Mouse (Mus musculus) liver, adult 2 months (tissue): Measurements from ENCODE around the gene Gm20388. TPM values are rescaled to one million over a fixed set of nuclear protein-coding genes. Genes with fewer than 3 reads are reported as not detected.
"Not testable (repeated sequence)": the region's sequence is repeated elsewhere in the genome, so short reads cannot be mapped to it uniquely, and the experiment has no call there.

ENCODE experiments used
- DNase-seq: peaks from one replicate; pipeline ENCODE4 v3.0.0-alpha.2; 2011; ENCODE audit warnings: low read depth, low spot score; ENCODE audit errors: extremely low read depth
- H3K27ac ChIP-seq: fragments of 200-500 bp; replicated peaks from 2 replicates; pipeline ENCODE4 v1.5.1; 2012; ENCODE audit warnings: low read depth, mild to moderate bottlenecking, control low read depth, inconsistent platforms, low read length; ENCODE audit not compliant: insufficient read depth
- H3K27me3 ChIP-seq: fragments of 200-500 bp; 2 replicates; pipeline ENCODE4 v1.6.1; 2012; ENCODE audit warnings: mild to moderate bottlenecking, moderate library complexity, low read length, inconsistent platforms; ENCODE audit not compliant: control insufficient read depth, insufficient read depth
- H3K36me3 ChIP-seq: fragments of 200-500 bp; 2 replicates; pipeline ENCODE4 v1.6.1; 2012; ENCODE audit warnings: low read length, inconsistent platforms; ENCODE audit not compliant: control insufficient read depth, insufficient read depth
- H3K4me1 ChIP-seq: fragments of 200-500 bp; 2 replicates; pipeline ENCODE4 v1.6.1; 2011; ENCODE audit warnings: low read length; ENCODE audit not compliant: control insufficient read depth, insufficient read depth
- H3K4me3 ChIP-seq: fragments of 200-500 bp; 2 replicates; pipeline ENCODE4 v1.5.1; 2011; ENCODE audit warnings: low read depth, mild to moderate bottlenecking, control low read depth, low read length, moderate library complexity; ENCODE audit not compliant: insufficient read depth
- H3K79me2 ChIP-seq: fragments of 200-500 bp; 2 replicates; pipeline ENCODE4 v1.6.1; 2012; ENCODE audit warnings: inconsistent platforms, mild to moderate bottlenecking, low read length, moderate library complexity; ENCODE audit not compliant: control insufficient read depth, insufficient read depth
- H3K9ac ChIP-seq: fragments of 200-500 bp; 2 replicates; pipeline ENCODE4 v1.6.1; 2012; ENCODE audit warnings: low read depth, mild to moderate bottlenecking, control low read depth, inconsistent platforms, low read length
- CTCF ChIP-seq: fragments of 200-500 bp; IDR thresholded peaks from 2 replicates; pipeline ENCODE4 v1.5.1; 2011; ENCODE audit warnings: low read depth, low read length, control low read depth
- POLR2A ChIP-seq: fragments of 200-500 bp; IDR thresholded peaks from 2 replicates; pipeline ENCODE4 v1.6.1; 2011; ENCODE audit warnings: low read length, control low read depth; ENCODE audit not compliant: insufficient read depth; ENCODE audit errors: extremely low read depth
- WGBS: fragments of 180-500 bp; shearing (Covaris S2); methylation state at CpG from one replicate; pipeline ENCODE4 v1.1.7; 2018; 5-methylcytosine and 5-hydroxymethylcytosine counted together
- polyA plus RNA-seq: library from polyadenylated mRNA; depleted of rRNA; stranded (reverse); fragments of >200 nt; gene quantifications from 2 replicates; pipeline ENCODE4 v1.2.3, GENCODE M21; 2012
- total RNA-seq: library from RNA; depleted of rRNA; stranded (reverse); fragments of >200 nt; gene quantifications from 2 replicates; pipeline ENCODE4 v1.2.3, GENCODE M21; 2014

The Gm20388 gene
- total and polyA plus RNA-seq, 2 experiments = 6.4 to 19.9 TPM

DNA sequence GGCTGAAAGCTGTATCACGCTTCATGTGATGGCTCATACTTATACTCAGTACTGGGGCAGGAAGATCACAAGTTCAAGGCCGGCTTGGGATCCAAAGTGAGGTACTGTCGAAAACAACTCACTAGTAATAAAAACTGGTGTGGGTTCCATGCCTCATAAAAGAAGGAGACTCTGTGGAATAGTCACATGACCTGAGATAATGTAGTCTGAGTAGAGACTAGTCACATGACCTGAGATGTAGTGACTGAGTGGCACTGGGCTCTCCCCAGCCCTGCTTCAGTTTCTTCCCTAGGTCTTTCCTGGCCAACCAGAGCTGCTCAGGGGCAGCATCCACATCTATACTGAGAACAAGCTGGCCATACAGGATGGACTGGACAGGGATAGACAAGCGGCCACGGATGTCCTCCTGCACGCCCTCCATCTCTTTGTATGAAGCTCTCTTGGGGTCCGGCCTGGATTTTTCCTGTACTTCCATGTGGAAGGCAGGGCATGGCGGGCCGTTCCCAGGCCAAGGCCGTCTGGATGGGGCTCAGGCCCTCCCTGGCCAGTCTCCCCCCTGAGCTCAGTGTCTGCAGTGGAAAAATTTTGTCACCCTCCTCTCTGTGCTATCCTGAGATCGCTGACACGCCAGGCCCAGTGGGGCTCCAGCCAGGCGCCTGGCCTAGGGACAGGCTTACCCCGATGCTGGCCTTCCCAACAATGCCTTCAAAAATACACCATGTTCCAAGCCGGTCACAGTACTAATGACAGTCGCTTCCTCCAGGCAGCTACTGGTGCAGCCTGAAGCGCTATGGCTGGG lies 2713.4 kb downstream of the Gm20388 start:
- Histone ChIP-seq H3K36me3 (no peaks in the 10 kb centered on the region), H3K9ac (no peak overlapping the region), H3K4me1 (no peaks in the 10 kb centered on the region), H3K79me2 (no peaks in the 10 kb centered on the region), H3K4me3 (no peak overlapping the region), H3K27me3 (no peaks in the 10 kb centered on the region), H3K27ac (no peak overlapping the region)
- DNase-seq = no peak
- TF ChIP-seq CTCF (no peak), POLR2A (no peak)
- WGBS = 91% methylated on average over 17 of the region's 17 CpGs

DNA sequence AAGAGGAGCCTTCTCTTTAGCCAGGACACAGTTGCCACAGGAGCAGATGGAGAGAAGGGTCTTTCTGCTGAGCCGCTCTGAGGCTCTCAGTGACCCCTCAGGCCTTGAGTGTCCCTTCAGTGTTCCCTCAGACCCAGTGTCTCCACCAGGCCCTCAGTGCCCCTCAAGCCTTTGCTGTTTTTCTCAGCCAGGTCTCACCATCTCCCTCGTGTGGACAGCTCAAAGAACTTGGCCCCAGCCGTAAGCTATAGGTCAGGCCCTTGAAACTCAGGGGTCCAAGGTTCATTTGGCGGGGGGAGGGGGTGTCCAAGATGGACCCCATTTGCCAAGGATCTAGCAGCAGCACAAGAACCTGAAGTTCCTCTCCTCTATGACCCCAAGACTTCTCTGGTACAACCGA lies 2714.0 kb downstream of the Gm20388 start:
- 80% methylated on average over 5 of the region's 5 CpGs for WGBS
- no peak for DNase-seq

DNA sequence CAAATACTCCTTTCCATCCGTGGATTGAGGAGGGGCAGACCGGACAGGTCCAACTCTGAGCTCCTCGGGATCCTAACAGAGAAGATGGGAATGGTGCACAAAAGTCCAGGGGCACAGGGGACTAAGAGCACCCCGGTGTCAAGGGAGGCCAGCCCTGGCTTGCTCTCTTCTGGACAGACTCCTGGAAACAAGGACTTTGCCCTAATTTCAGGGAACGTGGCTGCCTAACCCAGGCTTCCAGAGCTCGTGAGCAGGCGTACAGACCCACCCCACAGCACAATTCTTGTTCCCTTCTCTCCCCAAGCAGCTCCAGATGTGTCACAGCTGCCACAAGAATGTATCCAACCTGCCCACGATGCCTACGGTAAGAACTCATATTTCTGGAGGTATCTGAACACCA lies 2715.2 kb downstream of the Gm20388 start:
- no peaks in the 10 kb centered on the region for H3K4me1 ChIP-seq
- WGBS = 54% methylated on average over 9 of the region's 9 CpGs
- H3K79me2 ChIP-seq = no peaks in the 10 kb centered on the region
- H3K27ac ChIP-seq = no peak overlapping the region
- TF ChIP-seq POLR2A (no peak), CTCF (no peak)
- no peaks in the 10 kb centered on the region for H3K27me3 ChIP-seq
- H3K9ac ChIP-seq = no peak overlapping the region
- no peak overlapping the region for H3K4me3 ChIP-seq
- no peaks in the 10 kb centered on the region for H3K36me3 ChIP-seq
- DNase-seq = peak; percentile 53

More for the DNA sequence above, 2714.0 kb downstream of the Gm20388 start:
- H3K4me3 ChIP-seq = no peak overlapping the region
- TF ChIP-seq CTCF (no peak), POLR2A (no peak)
- H3K36me3 ChIP-seq = no peaks in the 10 kb centered on the region
- no peak overlapping the region for H3K27ac ChIP-seq
- H3K27me3 ChIP-seq = no peaks in the 10 kb centered on the region
- H3K9ac ChIP-seq = no peak overlapping the region
- no peaks in the 10 kb centered on the region for H3K79me2 ChIP-seq
- no peaks in the 10 kb centered on the region for H3K4me1 ChIP-seq

DNA sequence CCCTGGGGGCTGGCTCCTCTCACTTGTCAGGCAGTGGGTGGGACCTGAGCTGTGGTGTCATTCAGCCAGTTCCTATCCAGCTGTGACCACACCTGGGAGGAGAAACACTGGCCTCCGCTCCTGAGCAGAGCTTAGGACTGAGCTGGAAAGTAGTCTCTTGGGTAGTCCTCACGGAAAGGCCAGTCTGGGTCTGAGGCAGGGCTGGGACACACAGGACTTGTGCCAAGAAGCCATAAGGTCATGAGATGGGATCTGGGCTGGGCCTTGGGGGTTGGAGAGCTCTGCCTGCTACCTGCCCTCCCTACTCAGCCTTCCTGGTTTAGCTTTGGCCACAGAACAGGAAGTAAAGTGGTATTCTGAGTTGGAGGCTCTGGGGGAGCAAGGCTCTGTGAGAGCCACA lies 2716.3 kb downstream of the Gm20388 start:
- Histone ChIP-seq H3K4me3 (no peak overlapping the region), H3K9ac (no peak overlapping the region), H3K27me3 (no peaks in the 10 kb centered on the region), H3K4me1 (no peaks in the 10 kb centered on the region), H3K79me2 (no peaks in the 10 kb centered on the region), H3K27ac (no peak overlapping the region), H3K36me3 (no peaks in the 10 kb centered on the region)
- 69% methylated on average over 2 of the region's 2 CpGs for WGBS
- no peak for DNase-seq
- TF ChIP-seq POLR2A (no peak), CTCF (no peak)

DNA sequence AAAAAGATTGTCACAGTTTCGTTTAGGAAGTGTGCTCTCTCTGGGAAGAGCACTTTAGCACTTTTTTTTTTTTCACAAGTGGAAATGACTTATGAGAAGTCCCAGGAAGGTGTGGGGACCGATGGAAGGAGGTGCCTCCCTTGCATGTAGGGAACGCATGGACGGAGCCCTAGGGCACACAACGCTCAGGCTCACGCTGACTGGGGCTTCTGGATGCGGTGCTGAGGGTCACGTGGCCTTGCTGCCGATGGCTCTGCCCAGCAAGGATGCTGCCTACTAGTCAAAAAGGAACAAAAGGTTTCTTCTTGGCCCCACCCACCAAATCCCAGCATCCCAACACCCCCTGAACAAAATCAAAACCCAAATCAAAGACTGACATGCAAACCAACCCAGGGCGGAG lies 2718.7 kb downstream of the Gm20388 start:
- H3K27ac ChIP-seq = no peak overlapping the region
- no peak overlapping the region for H3K4me3 ChIP-seq
- no peaks in the 10 kb centered on the region for H3K79me2 ChIP-seq
- H3K36me3 ChIP-seq = no peaks in the 10 kb centered on the region
- 66% methylated on average over 10 of the region's 10 CpGs for WGBS
- TF ChIP-seq POLR2A = no peak
- TF ChIP-seq CTCF = no peak
- H3K9ac ChIP-seq = no peak overlapping the region
- H3K4me1 ChIP-seq = no peaks in the 10 kb centered on the region
- DNase-seq = no peak
- no peaks in the 10 kb centered on the region for H3K27me3 ChIP-seq

DNA sequence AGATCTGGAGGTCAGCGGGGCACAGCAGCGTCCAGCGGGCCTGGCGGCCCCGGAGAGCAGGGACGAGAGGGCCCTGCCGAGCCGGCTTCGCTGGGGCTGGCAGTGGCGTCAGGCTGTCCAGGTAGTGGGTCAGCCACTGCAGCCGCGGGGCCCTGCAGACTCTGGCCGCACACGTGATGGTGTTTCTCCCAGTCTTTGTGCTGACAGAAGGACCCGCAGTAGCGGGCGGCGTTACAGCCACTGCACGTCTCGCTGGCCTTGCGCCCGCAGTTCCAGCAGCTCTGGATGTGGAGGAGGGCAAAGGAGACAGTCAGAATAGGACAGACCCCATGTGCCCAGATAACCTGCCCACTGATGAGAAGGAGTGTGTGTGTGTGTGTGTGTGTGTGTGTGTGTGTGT lies 2720.1 kb downstream of the Gm20388 start:
- Histone ChIP-seq H3K79me2 (no peaks in the 10 kb centered on the region), H3K27me3 (no peaks in the 10 kb centered on the region), H3K4me1 (no peaks in the 10 kb centered on the region), H3K4me3 (no peak overlapping the region), H3K9ac (no peak overlapping the region), H3K27ac (no peak overlapping the region), H3K36me3 (no peaks in the 10 kb centered on the region)
- no peak for DNase-seq
- 43% methylated on average over 22 of the region's 22 CpGs for WGBS
- TF ChIP-seq POLR2A (no peak), CTCF (no peak)

DNA sequence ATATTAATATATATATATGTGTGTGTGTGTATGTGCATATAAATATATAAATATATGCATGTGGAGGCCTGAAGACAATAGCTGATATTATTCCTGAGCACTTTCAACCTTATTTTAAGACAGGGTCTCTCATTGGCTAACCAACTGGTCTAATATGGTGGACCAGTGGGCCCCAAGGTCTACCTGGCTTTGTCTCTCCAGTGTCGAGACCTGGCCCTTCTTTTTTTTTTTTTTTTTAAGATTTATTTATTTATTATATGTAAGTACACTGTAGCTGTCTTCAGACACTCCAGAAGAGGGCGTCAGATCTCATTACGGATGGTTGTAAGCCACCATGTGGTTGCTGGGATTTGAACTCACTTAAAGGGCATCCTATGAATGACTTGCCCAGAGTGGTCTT lies 2721.5 kb downstream of the Gm20388 start:
- not testable (repeated sequence) for H3K9ac ChIP-seq, H3K79me2 ChIP-seq, H3K27me3 ChIP-seq, H3K4me1 ChIP-seq, H3K27ac ChIP-seq, H3K4me3 ChIP-seq, DNase-seq, H3K36me3 ChIP-seq
- 84% methylated on average over 3 of the region's 3 CpGs for whole genome bisulfite sequencing
